Mouse (Mus musculus) myocyte (in vitro differentiated cells): Measurements from ENCODE around the gene Kif7.

Experiments
- MAX ChIP-seq: IDR thresholded peaks from one replicate; pipeline ENCODE4 v1.6.1; 2011; ENCODE audit warnings: low read depth, mild to moderate bottlenecking, control low read depth
- MYOD1 ChIP-seq, 3 experiments: IDR thresholded peaks; one replicate each; pipeline ENCODE4 v1.6.1; 2011; ENCODE audit warnings: control low read depth in 2 of 3, low read depth in 2 of 3, mild to moderate bottlenecking in 2 of 3, moderate library complexity in 1 of 3; ENCODE audit not compliant: insufficient read length in 2 of 3, control insufficient read depth in 1 of 3
- POLR2A ChIP-seq: IDR thresholded peaks from one replicate; pipeline ENCODE4 v1.6.1; 2011; ENCODE audit warnings: low read depth, mild to moderate bottlenecking, control low read depth, moderate library complexity; ENCODE audit not compliant: insufficient read length
- POLR2AphosphoS2 ChIP-seq: IDR thresholded peaks from one replicate; pipeline ENCODE4 v1.6.1; 2011; ENCODE audit warnings: low read depth, control low read depth; ENCODE audit not compliant: insufficient read length
- TCF12 ChIP-seq: IDR thresholded peaks from one replicate; pipeline ENCODE4 v1.6.1; 2011; ENCODE audit warnings: mild to moderate bottlenecking, control low read depth; ENCODE audit not compliant: poor library complexity, insufficient read depth, severe bottlenecking
- USF1 ChIP-seq: IDR thresholded peaks from one replicate; pipeline ENCODE4 v1.6.1; 2011; ENCODE audit warnings: low read depth, mild to moderate bottlenecking, control low read depth, moderate library complexity

DNA sequence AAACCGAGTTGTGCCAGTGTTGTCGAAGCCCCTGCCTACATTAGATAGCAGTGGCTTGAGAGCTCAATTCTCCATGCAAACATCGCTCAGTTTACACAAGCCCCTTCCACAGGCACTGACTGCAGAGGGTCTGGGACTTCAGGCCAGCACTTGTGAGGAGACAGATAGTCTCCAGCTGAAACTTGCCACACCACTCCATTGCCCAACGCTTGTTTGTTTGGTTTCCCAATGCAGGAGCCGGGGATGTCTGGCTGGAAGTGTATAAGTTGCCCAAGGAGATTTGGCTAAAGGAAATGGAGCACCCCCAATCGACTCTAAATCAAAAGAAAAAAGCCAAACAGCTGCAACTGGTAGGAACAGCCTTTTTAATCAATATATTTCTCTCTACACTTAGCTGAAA lies 42.7 kb upstream of the Kif7 start:
- TF ChIP-seq USF1 (no peak), POLR2A (no peak), TCF12 (no peak), POLR2AphosphoS2 (no peak), MAX (no peak), MYOD1 (IDR thresholded peaks at IDR 0.05; ENCODE audit: control insufficient read depth in 1 of 3, insufficient read length in 2 of 3, low read depth in 2 of 3) (no peak)
